Mouse (Mus musculus) mature B cell (primary cell): ENCODE data around the gene Gm26602.
"Not testable (repeated sequence)": the region's sequence is repeated elsewhere in the genome, so short reads cannot be mapped to it uniquely, and the experiment has no call there.

ENCODE experiments used
- in situ Hi-C: fragments of 300-500 bp; cut with MboI; formaldehyde crosslinking; loops from 2 replicates; pipeline ENCODE4 v1.14.3; 2019

Gene Gm26602

DNA sequence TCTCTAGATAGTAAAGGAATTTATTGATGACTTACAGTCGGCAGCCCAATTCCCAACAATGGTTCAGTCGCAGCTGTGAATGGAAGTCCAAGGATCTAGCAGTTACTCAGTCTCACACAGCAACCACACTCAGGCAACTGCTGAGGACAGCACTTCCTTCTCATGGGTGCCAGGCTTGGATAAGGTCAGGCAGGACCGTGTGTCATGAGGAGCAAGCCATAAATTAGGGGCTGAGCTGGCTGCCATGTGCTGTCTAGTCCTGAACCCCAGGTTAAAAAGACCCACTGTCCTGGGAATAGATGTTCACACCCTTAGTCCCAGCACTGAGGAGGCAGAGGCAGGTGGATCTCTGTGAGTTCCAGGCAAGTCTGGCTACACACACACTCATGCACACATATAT is 25.7 kb upstream of the Gm26602 start:
- in situ Hi-C loops: loop anchor here (10.0 kb wide), 1 partner anchor 70 kb away; no protein-coding TSS in a partner anchor

- in situ Hi-C loops: loop anchor here (10.0 kb wide), 1 partner anchor 69 kb away; no protein-coding TSS in a partner anchor
Measured at GRCm38 (mm10) chr10:79886054-79886453, 24.6 kb upstream of the Gm26602 start, which contains the start of gene Elane. Gene Elane, plus strand, starts transcription at chr10:79886247.

- in situ Hi-C loops: loop anchor here (10.0 kb wide), 1 partner anchor 68 kb away; no protein-coding TSS in a partner anchor
Measured at GRCm38 (mm10) chr10:79886611-79887010, 24.0 kb upstream of the Gm26602 start.

DNA sequence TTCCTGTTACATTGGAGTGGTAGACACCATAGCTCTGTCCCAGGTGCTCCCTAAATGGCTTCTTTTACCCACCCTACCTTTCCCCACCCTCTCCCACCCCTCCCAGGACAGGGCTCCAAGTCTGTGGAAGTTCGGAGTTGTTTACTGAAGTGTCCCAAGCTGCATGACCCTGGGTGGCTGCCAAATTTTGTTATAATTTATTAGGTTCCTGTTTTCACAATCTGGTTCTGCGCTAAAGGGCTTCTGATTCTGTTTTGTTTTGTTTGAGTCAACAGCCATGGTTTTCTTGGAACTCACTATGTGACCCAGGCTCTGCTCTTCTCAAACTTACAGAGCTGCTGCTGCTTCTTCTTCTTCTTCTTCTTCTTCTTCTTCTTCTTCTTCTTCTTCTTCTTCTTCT is 21.3 kb upstream of the Gm26602 start:
- in situ Hi-C loops: loop anchor here (10.0 kb wide), 1 partner anchor 65 kb away; no protein-coding TSS in a partner anchor

- in situ Hi-C loops: no loop called here
Measured at GRCm38 (mm10) chr10:79890670-79891069, 20.0 kb upstream of the Gm26602 start, which contains the start of gene Cfd. Gene Cfd, plus strand, starts transcription at chr10:79890853.

DNA sequence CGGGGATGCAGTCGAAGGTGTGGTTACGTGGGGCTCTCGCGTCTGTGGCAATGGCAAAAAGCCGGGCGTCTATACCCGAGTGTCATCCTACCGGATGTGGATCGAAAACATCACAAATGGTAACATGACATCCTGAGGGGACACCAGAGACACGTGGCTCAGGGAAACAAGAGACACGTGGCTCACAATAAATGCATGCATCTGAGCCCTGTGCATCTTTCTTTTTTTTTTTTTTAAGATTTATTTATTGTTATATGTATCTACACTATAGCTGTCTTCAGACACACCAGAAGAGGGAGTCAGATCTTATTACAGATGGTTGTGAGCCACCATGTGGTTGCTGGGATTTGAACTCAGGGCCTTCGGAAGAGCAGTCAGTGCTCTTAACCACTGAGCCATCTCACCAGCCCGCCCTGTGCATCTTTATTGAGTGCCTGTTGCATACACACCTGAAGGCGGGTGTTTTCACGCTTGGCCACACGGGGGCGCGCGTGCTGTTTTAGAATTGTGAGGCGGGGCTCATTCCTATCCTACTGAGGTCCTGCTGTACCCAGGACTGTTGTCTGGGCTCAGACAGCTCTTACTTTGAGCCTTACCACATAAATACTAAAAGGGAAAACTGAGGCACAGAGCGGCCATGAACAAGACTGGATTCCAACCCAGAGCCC is 18.1 kb upstream of the Gm26602 start:
- in situ Hi-C loops: not testable (repeated sequence)

DNA sequence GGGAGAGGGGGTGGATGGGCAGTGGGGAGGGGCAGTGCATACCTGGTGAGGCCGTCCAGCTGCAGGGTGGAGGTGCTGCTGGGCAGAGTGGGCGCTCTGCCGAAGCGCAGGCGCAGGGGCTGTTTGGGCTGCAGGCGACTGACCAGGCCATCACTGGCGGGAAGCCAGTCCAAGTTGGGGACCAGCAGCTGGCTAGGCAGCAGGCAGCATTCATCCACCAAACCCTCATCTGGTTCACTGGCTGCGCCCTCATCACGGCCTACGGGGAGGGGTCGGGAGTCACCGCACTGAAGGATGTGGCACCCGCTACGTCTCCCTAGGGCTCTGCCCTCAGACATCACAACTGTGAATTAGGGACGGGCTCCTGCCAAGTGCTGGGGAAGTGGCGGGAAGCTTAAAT is 14.3 kb upstream of the Gm26602 start:
- in situ Hi-C loops: no loop called here

DNA sequence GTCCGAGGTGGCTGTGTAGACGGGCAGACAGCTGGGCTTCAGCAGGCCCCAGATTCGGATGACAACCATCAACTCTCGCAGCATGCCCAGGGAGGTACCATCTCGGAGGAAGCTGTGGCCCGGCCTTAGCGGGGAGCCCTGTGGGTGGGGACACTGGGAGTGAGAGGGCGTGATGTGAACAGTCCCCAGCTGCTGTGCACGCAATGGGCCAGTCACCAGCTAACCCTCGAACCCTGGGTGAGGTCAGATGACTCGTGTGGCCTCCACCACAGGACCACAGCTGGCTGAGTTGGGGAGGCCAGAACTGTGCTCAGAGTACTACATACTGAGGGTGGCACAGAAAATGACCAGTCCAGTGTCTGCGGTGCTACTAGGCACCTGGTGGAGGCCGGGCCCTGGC is 13.8 kb upstream of the Gm26602 start:
- in situ Hi-C loops: no loop called here

- in situ Hi-C loops: no loop called here
Measured at GRCm38 (mm10) chr10:79897316-79898245, 13.1 kb upstream of the Gm26602 start.

DNA sequence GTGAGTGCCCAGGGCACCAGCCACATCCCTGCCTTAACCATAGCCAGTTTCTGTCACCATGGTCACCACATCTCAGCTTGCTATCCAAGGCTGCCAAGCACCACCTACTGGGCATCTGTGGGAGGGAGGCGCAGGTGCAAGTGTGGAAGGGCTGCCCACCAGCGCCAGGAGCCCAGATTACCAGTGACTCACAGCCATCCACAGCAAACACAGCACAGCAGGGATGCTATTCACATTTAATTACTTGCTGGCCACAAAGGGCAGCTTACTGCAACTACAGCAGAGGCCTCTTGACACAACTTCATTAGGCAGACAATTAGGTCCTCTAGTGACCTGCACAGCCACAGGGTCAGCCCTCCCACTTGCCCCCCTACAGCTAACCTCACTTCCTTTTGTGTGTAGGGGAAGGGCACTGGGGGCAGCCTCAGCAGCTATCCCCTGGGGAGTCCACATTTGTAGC is 9.7 kb upstream of the Gm26602 start:
- in situ Hi-C loops: no loop called here

- in situ Hi-C loops: no loop called here
Measured at GRCm38 (mm10) chr10:79906712-79907111, 3.9 kb upstream of the Gm26602 start.

GRCm38 (mm10) chr10:79907415-79907814 is 3.2 kb upstream of the Gm26602 start:
- in situ Hi-C loops: no loop called here

DNA sequence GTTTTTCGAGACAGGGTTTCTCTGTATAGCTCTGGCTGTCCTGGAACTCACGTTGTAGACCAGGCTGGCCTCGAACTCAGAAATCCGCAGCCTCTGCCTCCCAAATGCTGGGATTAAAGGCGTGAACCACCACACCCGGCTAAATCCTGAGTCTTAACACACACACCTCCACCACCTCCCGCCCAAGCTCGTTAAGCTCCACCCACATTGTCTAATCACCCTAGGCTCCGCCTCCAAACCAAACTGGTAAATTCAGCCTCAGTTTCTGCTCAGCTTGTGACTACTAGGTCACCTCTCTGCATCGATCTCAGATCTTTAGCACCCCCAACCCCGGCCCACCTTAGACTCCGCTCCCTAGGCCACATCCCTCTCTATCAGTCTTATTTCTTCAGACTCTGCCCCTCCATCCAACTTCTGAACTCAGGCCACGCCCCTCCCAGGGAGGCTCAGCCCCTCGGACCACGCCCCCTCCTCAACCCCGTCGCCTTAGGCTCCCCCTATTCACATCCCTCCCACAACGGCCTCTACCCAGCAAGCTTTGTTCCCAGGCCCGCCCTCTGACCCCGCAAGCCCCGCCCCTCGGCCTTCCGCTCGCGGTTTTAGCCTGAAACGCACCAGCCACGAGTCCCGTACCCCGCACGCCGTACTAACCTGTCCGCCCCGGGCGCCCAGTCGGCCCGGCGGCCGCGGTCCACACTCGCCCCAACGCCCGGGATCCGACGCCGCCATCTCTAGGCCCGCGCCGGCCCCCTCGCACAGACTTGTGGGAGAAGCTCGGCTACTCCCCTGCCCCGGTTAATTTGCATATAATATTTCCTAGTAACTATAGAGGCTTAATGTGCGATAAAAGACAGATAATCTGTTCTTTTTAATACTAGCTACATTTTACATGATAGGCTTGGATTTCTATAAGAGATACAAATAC is 2.2 kb upstream of the Gm26602 start, which contains the start of gene Med16:
Gene Med16, minus strand, starts transcription at position 757 of the 925 bp plus-strand sequence.
- in situ Hi-C loops: no loop called here

DNA sequence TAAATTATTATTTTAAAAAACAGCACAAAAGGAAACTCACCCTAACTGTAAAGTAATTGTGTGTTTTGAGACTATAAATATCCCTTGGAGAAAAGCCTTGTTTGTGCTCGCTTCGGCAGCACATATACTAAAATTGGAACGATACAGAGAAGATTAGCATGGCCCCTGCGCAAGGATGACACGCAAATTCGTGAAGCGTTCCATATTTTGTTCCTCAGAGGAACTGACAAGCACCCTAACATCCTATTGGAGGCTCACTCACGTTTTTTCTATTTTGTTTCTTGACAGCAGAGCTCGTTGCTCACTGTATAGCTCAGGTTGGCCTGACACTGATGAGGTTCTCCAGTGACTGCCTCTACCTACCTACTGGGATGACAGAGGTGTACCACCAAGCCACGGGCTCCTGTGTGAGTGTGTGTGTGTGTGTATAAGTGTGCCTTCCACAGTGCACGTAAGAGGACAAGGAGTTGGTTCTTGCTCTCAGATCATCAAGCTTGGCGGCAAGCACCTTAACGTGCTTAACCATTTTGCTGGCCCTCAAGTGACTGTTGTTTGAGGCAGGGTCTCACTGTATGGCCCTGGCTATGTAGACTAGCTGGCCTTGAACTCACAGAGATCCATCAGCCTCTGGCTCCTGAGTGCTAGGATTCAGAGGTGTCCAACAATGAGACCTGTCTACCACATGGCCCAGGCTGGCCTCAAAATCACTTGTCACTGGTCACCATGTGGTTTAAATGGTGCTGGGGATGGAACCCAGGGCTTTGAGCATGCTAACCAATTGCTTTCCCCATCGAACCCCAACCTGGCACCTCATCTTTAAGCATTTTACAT is 1.3 kb upstream of the Gm26602 start:
- in situ Hi-C loops: no loop called here

GRCm38 (mm10) chr10:79912412-79912811 is 1.8 kb downstream of the Gm26602 start:
- in situ Hi-C loops: no loop called here

DNA sequence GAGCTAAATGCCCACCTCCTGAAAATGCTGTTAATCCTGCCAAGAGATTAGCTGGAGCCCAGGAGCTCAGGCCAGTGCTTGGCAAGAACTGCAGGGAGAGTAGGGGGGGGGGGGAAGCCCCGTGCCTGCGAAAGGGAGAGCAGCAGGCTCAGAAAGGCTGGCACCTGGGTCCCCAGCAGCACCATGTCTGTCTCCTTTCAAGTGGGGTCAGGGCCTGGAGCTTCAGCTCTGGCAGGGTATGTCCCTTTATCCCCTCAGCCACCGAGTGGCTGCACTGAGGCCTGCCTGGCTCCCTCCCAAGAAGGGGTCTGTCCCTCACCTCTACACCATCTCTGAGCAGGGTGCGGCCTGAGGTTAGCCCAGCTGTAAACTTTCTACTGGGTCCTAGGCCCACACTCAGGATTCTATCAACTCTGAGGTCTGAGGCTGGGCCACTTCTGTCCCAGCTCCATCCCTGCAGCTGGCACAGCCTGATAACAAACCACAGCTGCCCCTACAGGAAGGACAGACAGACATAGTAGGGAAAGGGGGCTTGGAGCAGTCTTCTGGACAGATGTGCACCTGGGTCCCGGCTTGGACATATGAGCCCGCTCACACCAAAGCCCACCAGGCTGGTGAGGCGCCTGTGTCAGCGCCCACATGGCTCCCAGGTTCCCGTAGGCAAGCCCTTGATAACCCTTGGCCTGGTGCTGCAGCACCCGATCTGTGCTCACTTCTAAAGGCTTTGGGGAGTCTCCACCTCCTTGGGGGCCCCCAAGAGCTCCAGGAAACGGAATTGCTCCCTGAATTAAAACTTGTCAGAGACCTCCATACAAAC is 3.7 kb downstream of the Gm26602 start:
- in situ Hi-C loops: no loop called here

DNA sequence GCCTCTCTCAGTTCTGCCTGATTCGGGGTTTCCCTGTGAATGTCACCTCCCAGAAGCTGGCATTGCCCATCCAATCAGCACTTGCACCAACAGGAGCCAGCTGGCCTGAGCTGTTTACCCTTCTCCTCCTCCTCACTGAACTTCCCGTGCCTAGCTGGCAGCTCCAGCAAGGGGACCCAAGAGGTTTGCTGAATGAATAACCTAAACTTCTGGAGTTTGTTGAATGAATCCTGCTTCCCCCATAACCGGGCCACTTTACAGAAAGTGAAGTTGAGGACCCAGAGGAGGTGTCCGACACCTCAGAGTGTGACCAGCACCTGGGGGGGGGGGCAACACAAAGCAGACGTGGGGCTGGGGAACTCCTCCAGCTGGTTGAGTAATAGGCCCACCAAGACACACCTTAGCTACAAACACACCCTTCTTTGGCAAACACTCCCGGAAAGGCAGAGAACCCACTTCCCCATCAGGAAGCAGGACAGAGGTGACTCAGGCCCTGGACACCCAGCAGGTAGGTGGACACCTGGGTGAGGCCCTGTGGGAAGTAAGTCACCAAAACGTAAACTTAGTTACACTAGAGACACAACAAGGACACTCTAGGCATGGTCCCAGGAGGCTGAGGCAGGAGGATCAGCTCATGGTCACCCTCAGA is 4.4 kb downstream of the Gm26602 start:
- in situ Hi-C loops: no loop called here

DNA sequence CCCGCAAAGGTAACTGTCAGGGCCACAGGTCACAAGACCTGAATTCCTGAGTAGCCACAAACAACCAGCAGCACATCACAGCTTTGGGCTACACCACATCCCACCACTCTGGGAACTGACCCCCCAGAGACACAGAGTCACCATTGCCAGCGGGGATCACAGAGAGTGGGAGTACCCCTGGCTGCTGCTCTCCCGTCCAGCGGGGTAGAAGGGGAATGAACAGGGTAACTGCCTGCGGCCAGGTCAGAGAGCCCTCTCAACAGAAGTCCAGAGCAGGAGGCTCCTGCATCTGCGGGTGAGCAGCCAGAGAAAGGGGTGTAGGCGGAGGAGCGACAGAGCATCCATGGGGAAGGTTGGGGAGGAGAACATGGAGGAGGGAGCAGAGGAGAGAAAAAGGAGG is 5.4 kb downstream of the Gm26602 start:
- in situ Hi-C loops: no loop called here
